Mouse (Mus musculus): ENCODE measurements around the gene Tmem35b.
"Not testable (repeated sequence)": the region's sequence is repeated elsewhere in the genome, so short reads cannot be mapped to it uniquely, and the experiment has no call there.

Tmem35b gene

DNA sequence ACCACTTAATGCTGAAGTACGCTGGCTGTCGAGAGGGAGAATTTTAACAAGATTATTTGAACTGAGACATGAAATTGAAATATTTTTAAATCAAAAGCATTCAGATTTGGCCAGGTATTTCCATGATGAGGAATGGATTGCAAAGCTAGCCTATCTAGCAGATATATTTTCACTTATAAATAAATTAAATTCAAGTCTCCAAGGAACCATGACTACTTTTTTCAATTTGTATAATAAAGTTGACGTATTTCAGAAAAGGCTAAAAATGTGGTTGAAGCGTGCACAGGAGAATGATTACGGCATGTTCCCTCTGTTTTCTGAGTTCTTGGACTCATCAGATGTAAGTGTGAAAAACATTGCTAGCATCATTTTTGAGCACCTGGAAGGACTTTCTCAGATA lies at the start of gene Tmem35b:
TSS of gene Tmem35b (plus strand) at position 301 of the 400 bp plus-strand sequence.
- in situ Hi-C loops (cut with MboI; ENCODE audit: low pct_unique_long_range_greater_than_20kb in 1 of 2, low sequenced_read_pairs in 2 of 2, unreplicated experiment in 1 of 2): no loop called here

DNA sequence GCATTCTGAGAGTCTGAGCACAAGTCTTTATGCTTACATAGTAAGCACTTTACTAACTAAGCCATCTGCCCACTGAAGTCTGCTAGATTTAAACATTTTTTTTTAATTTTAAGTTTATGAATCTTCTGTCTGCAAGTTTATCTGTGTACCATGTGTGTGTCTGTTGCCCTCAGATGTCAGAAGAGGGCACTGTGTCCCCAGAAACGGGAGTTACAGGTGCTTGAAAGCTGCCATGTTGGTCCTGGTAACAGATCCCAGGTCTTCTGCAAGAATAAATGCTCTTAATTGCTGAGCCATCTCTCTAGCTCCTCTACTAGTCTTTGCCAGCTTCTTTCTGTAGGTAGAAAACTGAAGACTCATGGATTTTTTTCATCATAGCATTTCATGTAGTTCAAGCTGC lies 48.6 kb upstream of the Tmem35b start:
- in situ Hi-C loops (cut with MboI; ENCODE audit: low pct_unique_long_range_greater_than_20kb in 1 of 2, low sequenced_read_pairs in 2 of 2, unreplicated experiment in 1 of 2): no loop called here

DNA sequence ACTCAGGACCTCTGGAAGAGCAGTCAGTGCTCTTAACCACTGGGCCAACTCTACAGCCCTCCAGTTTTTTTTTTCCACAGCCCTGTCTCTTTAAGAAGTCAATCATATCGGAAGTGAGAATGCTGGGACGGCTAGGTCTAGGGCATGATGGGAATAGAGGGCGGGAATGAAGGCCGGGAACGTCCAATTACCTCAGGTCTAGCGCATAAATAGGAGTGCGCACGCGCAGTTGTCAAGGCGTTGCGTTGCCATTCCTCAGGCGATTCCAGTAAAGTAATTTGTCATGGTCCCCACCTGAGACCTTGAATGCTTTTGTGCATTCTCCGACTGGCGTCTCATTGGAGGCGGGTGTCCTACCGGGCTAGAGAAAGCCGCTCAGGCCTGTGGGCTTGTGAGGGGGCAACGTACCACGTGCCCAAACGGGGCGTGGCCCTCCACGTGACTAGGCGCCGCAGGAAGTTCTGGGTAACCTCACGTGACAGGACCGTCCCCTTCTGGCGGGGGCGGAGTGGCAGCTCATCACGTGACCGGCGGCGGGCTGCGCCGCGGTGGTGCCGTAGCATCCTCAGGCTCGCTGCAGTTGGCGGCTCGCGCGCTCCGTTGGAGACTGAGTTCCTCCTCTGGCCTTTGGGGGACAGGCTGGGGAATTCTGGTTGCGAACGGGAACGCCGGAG lies 46.5 kb upstream of the Tmem35b start, which contains the start of gene Zmym6:
TSS of gene Zmym6 (plus strand) at position 509 of the 674 bp plus-strand sequence.
- in situ Hi-C loops (cut with MboI; ENCODE audit: low pct_unique_long_range_greater_than_20kb in 1 of 2, low sequenced_read_pairs in 2 of 2, unreplicated experiment in 1 of 2): no loop called here

DNA sequence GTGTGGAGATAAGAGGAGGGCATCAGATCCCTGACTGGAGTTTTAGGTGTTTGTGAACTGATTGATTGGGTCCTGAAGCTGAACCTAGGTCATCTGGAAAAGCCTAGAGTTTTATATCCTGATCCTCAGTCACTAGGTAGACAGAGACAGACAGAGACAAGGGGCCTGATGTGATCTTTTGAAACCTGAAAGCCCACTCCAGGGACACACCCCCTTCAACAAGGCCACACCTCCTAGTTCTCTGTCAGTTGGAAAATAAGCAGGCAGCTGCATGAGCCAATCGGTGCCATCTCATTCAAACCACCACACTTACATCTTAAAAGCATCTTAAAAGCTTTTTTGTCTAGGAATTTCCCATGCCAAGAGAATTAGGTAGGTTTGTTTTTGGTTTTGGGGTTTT lies 42.7 kb upstream of the Tmem35b start:
- in situ Hi-C loops (cut with MboI; ENCODE audit: low pct_unique_long_range_greater_than_20kb in 1 of 2, low sequenced_read_pairs in 2 of 2, unreplicated experiment in 1 of 2): no loop called here

DNA sequence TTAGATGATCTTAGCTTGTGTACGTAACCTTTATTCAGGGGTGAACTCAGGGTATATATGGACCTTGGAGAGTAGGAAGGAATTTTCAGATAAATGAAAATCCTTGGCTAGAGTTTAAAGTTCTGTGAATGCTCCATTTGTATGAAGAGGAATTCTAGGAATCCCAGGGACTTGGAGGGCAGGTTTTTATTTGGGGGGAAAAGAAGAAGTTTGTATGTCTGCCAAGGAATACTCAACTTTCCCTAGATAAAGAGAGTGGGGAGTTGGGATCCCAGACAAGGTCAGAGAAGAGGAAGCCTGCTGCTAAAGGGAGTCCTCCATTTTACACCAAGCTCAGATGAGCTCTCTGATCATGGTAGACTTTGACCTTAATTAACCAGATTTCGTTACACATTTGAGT lies 40.4 kb upstream of the Tmem35b start:
- in situ Hi-C loops (cut with MboI; ENCODE audit: low pct_unique_long_range_greater_than_20kb in 1 of 2, low sequenced_read_pairs in 2 of 2, unreplicated experiment in 1 of 2): no loop called here

DNA sequence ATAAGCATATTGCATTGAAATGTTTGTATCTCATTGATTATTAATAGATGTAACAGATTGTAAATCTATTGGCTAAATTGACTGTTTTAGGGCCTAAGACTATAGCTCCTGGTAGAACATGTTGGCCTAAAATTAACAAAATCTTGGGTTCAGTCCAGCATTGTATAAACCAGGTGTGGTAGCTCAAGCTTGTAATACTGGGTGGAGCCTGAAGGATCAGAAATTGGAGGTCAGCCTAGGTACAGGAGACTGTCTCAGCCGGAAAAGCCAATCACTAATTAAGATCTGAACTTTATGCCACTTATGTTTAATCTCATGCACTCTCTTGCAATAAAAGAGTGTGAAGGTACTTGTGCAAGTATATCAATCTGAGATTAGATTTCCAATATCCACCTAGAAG lies 37.7 kb upstream of the Tmem35b start:
- in situ Hi-C loops (cut with MboI; ENCODE audit: low pct_unique_long_range_greater_than_20kb in 1 of 2, low sequenced_read_pairs in 2 of 2, unreplicated experiment in 1 of 2): no loop called here

DNA sequence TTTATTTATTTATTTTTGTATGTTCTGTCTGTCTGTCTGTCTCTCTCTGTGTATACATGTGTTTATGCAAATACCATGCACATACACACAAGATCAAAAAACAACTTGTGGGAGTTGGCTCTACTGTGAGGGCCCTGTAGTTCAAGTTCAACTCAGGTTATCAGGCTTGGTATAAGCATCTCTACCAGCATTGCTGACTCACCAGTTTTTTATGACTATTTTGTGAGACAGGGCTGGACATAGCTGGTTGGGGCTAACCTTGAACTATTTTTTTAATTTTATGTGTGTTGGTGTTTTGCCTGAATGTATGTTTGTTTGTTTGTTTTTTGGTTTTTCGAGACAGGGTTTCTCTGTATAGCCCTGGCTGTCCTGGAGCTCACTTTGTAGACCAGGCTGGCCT lies 32.3 kb upstream of the Tmem35b start:
- in situ Hi-C loops (cut with MboI; ENCODE audit: low pct_unique_long_range_greater_than_20kb in 1 of 2, low sequenced_read_pairs in 2 of 2, unreplicated experiment in 1 of 2): no loop called here

DNA sequence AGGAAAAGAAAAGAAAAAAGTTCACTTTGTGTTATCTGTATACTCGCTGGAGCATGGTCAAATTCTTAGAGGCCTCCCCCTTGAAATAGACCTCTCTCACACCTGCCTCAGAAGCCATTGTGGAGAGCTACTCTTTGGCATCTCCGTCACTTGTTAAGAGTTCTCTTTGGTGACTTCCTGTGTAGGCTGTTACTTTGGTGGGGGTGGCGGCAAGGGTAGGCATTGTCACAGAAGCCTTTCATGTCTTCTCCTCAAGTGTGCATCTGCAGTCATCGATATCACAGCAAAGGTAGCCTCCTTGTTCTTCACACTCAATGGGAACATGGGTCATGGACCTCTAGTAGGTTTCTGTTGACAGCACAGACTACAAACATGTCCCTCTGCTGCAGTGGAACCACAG lies 28.4 kb upstream of the Tmem35b start:
- in situ Hi-C loops (cut with MboI; ENCODE audit: low pct_unique_long_range_greater_than_20kb in 1 of 2, low sequenced_read_pairs in 2 of 2, unreplicated experiment in 1 of 2): no loop called here

DNA sequence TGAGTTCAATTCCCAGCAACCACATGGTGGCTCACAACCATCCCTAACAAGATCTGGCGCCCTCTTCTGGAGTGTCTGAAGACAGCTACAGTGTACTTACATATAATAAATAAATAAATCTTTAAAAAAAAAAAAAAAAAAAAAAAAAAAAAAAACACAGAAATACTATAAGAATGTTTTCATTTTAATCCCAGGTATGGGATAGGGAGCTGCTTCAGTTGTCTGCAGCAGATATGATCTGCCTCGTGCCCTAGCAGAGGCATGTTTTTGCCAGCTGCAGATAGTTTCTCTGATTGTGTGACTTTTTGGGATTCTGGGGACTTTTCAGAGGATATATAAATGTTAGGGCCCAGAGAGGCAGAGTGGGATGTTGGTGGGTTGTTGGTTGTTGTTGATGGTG lies 23.9 kb upstream of the Tmem35b start:
- in situ Hi-C loops (cut with MboI; ENCODE audit: low pct_unique_long_range_greater_than_20kb in 1 of 2, low sequenced_read_pairs in 2 of 2, unreplicated experiment in 1 of 2): not testable (repeated sequence)

DNA sequence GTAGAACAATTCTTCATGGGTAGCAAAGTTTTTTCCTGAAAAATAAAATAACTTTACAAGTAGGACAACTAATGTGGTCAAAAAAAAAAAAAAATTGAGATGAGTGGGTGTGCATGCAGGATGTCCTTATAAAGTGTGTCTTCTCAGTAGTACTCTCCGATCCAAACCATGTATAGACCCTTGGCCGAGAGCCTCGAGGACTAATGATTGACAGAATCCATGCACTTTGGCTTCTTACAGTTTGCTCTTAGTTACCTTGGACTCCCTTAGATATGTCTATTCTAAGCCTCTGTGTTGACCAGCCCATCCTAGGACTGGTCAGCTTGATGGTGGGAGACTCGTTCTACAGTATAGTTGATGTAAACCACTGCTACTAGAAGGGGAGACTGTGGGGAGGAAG lies 15.9 kb upstream of the Tmem35b start:
- in situ Hi-C loops (cut with MboI; ENCODE audit: low pct_unique_long_range_greater_than_20kb in 1 of 2, low sequenced_read_pairs in 2 of 2, unreplicated experiment in 1 of 2): no loop called here

DNA sequence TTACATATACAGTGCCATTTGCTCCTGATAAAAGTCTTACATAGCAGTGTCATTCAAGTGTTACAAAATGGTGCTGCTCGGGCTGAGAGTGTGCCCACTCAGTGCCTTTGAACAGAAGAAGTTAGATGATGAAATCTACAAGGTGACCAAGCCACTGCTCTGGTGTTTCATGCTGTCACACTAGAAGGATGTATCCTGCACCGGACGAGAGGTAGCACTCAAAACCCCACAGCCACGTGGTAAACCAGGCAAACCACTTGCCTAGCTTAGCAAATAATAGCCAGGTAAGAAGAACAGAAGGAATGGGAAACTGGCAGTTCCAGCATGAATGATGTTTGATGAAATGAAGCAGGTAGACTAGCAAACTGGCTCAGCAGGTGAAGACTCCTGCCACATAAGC lies 12.9 kb upstream of the Tmem35b start:
- in situ Hi-C loops (cut with MboI; ENCODE audit: low pct_unique_long_range_greater_than_20kb in 1 of 2, low sequenced_read_pairs in 2 of 2, unreplicated experiment in 1 of 2): no loop called here

DNA sequence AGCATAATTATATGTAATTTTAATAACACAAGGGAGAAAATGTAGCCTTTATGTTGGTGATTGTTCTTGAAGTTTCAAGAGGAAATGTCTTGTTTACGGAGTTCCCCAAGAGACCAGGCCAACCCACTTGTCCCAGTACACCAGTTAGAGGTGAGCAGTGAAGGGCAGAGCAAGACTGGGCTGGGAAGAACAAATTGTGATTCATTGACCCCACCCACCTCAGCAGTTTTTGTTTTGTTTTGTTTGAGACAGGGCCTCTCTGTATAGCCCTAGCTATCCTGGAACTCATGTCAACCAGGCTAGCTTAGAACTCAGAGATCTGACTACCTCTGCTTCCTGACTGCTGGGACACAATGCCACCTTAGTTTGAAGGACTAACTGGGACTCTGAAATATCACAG lies 840 bp downstream of the Tmem35b start:
- in situ Hi-C loops (cut with MboI; ENCODE audit: low pct_unique_long_range_greater_than_20kb in 1 of 2, low sequenced_read_pairs in 2 of 2, unreplicated experiment in 1 of 2): no loop called here

DNA sequence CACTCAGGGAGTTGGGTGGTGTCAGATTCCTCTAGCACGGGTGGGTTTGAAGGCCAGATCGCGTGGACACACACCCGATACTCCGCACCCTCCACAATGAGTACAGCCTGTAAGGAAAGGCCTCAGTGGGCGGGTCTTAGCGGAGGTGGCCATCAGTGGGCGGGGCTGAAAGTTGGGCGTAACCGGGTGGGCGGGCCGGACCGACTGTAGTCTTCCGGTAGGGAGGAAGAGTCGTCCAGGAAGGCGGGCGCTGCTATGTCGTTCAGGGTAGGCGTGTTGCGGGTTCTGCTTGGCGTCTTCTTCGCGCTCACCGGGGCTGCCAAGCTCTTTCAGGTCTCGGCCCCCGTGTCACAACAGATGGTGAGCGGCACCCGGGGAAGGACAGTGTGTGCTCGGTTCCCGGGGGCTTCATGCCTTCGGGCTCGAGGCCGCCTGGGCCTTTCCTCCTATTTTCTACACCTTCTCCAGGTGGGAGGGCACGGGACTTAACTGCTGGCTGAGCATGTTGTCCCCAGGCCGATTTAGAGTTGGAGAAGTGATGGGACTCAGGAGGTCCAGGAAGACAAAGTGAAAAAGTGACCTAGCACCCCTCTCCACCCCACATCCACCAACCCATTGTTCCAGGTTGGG lies 2.5 kb downstream of the Tmem35b start:
- in situ Hi-C loops (cut with MboI; ENCODE audit: low pct_unique_long_range_greater_than_20kb in 1 of 2, low sequenced_read_pairs in 2 of 2, unreplicated experiment in 1 of 2): no loop called here

DNA sequence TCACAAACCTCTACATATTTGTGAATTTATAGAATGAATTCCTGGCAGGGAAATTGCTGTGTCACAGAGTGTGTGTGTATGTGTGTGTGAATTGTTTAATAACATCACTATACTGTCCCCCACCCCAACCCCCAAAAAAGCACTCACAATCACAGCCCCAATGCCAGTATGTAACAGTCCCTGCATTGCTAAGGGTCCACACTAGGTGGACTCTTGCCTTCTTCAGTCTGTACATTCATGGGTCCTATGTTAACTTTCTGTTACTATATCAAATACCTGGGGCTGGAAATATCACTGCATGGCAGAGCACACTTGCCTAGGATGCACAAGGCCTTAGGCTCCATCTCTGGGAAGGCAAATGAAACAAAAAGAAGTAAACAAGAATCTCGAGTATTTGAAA lies 11.2 kb downstream of the Tmem35b start:
- in situ Hi-C loops (cut with MboI; ENCODE audit: low pct_unique_long_range_greater_than_20kb in 1 of 2, low sequenced_read_pairs in 2 of 2, unreplicated experiment in 1 of 2): no loop called here

DNA sequence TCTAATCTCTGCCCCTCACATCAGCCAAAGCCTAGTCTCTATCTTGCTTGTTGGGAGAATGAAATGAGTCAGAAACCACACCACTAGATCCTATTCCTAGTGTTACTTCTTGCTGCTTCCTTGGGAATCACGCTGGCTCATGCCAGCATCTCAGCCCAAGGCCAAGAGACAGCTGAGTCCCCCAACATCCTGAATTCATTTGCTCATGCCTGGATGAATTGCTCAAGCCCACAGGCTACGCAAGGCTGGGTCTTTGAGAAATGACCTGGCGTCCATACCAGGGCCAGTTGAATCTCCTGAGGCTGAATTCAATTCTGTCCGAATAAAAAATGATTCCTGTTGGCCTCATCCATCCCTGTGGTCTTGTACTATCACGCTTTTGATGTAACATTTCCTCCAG lies 14.1 kb downstream of the Tmem35b start:
- in situ Hi-C loops (cut with MboI; ENCODE audit: low pct_unique_long_range_greater_than_20kb in 1 of 2, low sequenced_read_pairs in 2 of 2, unreplicated experiment in 1 of 2): no loop called here

DNA sequence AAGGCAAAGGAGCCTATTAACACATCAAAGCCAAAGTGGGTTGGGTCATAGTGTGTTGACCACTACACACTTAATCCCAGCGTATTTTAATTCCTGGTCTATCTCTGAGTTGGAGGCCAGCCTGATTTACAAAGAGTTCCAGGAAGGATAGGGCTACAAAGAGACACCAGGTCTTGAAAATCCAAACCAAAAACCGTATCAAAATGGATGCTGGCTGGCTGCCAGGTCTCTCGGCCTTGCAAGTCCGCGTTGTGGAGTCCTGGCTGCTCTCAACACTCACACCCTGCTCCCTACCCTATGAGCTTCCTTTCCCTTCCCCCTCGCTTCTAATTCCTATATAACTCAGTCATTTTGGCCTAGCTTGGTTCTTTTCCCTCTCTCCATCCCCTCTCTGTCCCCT lies 15.0 kb downstream of the Tmem35b start:
- in situ Hi-C loops (cut with MboI; ENCODE audit: low pct_unique_long_range_greater_than_20kb in 1 of 2, low sequenced_read_pairs in 2 of 2, unreplicated experiment in 1 of 2): no loop called here

DNA sequence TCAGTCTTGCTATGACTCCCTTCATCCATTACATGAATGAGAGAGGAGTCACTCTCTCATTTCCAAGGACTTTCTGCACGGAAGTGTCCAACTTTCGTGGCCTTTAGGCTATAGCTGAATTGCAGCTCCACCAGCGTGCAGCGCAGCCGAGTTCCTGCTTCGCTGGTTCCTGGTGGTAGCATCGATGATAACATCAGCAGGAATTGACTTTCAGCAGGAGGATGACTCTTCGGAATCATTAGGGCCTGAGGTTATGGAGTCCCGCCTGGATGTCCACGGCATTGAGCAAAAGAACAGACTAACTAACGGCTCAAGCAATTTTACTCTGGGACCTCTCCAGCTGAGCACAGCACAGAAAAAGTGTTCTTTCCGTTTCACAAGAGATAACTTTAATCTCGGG lies 26.5 kb downstream of the Tmem35b start:
- in situ Hi-C loops (cut with MboI; ENCODE audit: low pct_unique_long_range_greater_than_20kb in 1 of 2, low sequenced_read_pairs in 2 of 2, unreplicated experiment in 1 of 2): loop anchor here (5.0 to 10.0 kb wide), 2 partner anchors 92 to 95 kb away; partner anchors contain the start of gene Smim12 (in 2 of the 2)

DNA sequence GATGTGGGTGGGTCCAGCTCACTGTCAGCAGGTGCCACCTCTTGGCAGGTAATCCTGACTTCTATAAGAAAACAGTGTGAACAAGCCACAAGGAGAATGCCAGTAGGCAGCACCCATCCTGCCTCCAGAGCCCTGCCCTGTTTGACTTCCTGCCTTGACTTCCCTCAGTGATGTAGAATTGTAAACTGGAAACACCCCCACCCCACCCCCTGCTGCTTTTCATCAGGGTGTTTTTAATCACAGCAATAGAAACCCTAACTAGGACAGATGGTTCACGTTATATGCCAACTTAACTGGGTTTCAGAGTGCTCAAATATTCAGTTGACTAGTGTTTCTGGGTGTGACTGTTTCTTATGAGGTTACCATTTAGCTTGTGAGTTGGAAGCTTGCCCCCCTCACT lies 29.9 kb downstream of the Tmem35b start:
- in situ Hi-C loops (cut with MboI; ENCODE audit: low pct_unique_long_range_greater_than_20kb in 1 of 2, low sequenced_read_pairs in 2 of 2, unreplicated experiment in 1 of 2): loop anchor here (5.0 to 10.0 kb wide), 2 partner anchors 89 to 91 kb away; partner anchors contain the start of gene Smim12 (in 2 of the 2)

DNA sequence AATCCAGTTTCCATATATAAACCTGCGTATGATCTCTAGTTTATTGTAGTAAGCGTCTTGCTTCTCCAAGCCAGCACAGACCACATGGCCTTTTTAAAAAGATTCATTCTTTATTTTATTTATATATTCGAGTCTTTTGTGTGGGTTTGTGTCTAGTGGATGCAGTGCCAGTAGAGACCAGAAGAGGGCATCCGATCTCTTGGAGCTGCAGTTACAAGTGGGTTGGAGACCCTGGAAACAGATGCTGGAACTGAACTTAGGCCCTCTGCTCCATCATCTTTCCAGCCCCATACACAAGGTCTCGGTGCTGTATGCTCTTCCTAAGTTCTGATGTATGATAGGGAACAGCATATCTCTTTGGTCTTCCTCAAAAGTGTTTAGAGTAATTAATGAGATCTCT lies 32.3 kb downstream of the Tmem35b start:
- in situ Hi-C loops (cut with MboI; ENCODE audit: low pct_unique_long_range_greater_than_20kb in 1 of 2, low sequenced_read_pairs in 2 of 2, unreplicated experiment in 1 of 2): loop anchor here in 1 of 2 experiments (10.0 kb wide), 1 partner anchor 89 kb away; the partner anchor contains the start of gene Smim12

DNA sequence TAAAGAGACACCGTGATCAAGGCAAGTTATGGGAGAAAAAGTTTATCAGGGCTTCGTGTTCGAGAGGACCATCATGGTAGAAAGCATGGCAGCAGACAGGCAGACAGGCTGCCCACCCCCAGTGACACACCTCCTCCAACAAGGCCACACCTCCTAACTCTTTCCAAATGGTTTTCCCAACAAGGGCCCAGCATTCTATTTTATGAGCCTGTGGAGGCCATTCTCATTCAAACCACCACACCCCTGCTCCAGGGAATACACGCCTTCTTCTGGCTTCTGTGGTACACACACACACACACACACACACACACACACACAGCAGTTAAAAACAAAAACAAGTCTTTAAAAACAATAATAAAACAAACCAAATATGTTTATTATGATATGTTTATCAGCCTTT lies 34.3 kb downstream of the Tmem35b start:
- in situ Hi-C loops (cut with MboI; ENCODE audit: low pct_unique_long_range_greater_than_20kb in 1 of 2, low sequenced_read_pairs in 2 of 2, unreplicated experiment in 1 of 2): loop anchor here in 1 of 2 experiments (10.0 kb wide), 1 partner anchor 87 kb away; the partner anchor contains the start of gene Smim12

Measured in mouse embryonic stem cell (cell line).